In genomic region chr6:114723925-114724324, GRCm38 (mm10) we compare ENCODE assay signal across 8 mouse cellular contexts.
DNase-seq lines count a peak whose midpoint lies in the region; ATAC-seq and TF ChIP-seq lines count a peak whose summit lies in the region.

No protein-coding gene starts in this region.

- peaks cover 25% of the 10 kb centered on the region for H3K4me1 ChIP-seq in kidney, embryonic 14.5 days (ENCODE audit: control insufficient read depth, insufficient read depth, low read length)
- H3K4me1 ChIP-seq in limb, embryonic 14.5 days (ENCODE audit: control insufficient read depth, insufficient read depth, low read length): peaks cover 29% of the 10 kb centered on the region
- 0 out of 2 replicates have a peak, but pooled peaks cover 16% of the 10 kb centered on the region for H3K4me1 ChIP-seq in neural tube, embryonic 14.5 days (ENCODE audit: control insufficient read depth, insufficient read depth, low read length)

- ATAC-seq in granulocyte monocyte progenitor cell, adult 5-6 weeks (replicated peaks; ENCODE audit: poor library complexity, severe bottlenecking): peak; percentile 46; the same call in 1 of the 2 replicates
- peak; percentile 33; the same call in 1 of the 2 replicates for ATAC-seq in kidney, embryonic 14.5 days (ENCODE audit: low FRiP score, low TSS enrichment)
- peak; percentile 54; the same call in 1 of the 2 replicates for ATAC-seq in limb, embryonic 14.5 days (ENCODE audit: low FRiP score, low read depth)
- ATAC-seq in neural tube, embryonic 14.5 days (ENCODE audit: low read depth): peak; percentile 74

- H3K9ac ChIP-seq in kidney, embryonic 14.5 days (ENCODE audit: low read depth, low read length): no peak overlapping the region
- no peak overlapping the region for H3K9ac ChIP-seq in limb, embryonic 14.5 days (ENCODE audit: low read depth, low read length, severe bottlenecking)
- no peak overlapping the region for H3K9ac ChIP-seq in neural tube, embryonic 14.5 days (replicated peaks; ENCODE audit: low read depth, low read length)

- H3K27me3 ChIP-seq in kidney, embryonic 14.5 days (ENCODE audit: control insufficient read depth, insufficient read depth, low read length): no peaks in the 10 kb centered on the region
- no peaks in the 10 kb centered on the region for H3K27me3 ChIP-seq in limb, embryonic 14.5 days (ENCODE audit: control insufficient read depth, insufficient read depth, low read length)
- no peaks in the 10 kb centered on the region for H3K27me3 ChIP-seq in neural tube, embryonic 14.5 days (ENCODE audit: control insufficient read depth, insufficient read depth, low read length)

- peak; percentile 55 for DNase-seq in right cerebral cortex, adult 18-20 months
- no peak for DNase-seq in right cerebral cortex, postnatal 36 days (ENCODE audit: low spot score in 2 of 2)
- DNase-seq in cerebellum, postnatal 25 days: peak; percentile 25 to 40
- peak; percentile 84 for DNase-seq in limb, embryonic 14.5 days (ENCODE audit: low spot score)
- DNase-seq in c-Kit-positive CD71-positive TER-119-positive erythroid progenitor cells, embryonic 14.5 days (ENCODE audit: low spot score): no peak

- no peak for TF ChIP-seq POLR2A in limb, embryonic 14.5 days (IDR thresholded peaks at IDR 0.05; ENCODE audit: borderline replicate concordance, extremely low read depth, insufficient read depth, insufficient read length)

- WGBS in kidney, embryonic 14.5 days: 21% methylated on average over 9 of the region's 9 CpGs
- 19% methylated on average over 9 of the region's 9 CpGs for WGBS in limb, embryonic 14.5 days
- WGBS in neural tube, embryonic 14.5 days: 18% methylated on average over 9 of the region's 9 CpGs

- H3K9me3 ChIP-seq in kidney, embryonic 14.5 days (ENCODE audit: control insufficient read depth, low read length): no peaks in the 10 kb centered on the region
- no peaks in the 10 kb centered on the region for H3K9me3 ChIP-seq in limb, embryonic 14.5 days (ENCODE audit: control insufficient read depth, low read length)
- no peaks in the 10 kb centered on the region for H3K9me3 ChIP-seq in neural tube, embryonic 14.5 days (ENCODE audit: control insufficient read depth, low read length)

- H3K4me3 ChIP-seq in kidney, embryonic 14.5 days (ENCODE audit: low read length): no peak overlapping the region
- no peak overlapping the region for H3K4me3 ChIP-seq in limb, embryonic 14.5 days (replicated peaks; ENCODE audit: low read length)
- no peak overlapping the region for H3K4me3 ChIP-seq in neural tube, embryonic 14.5 days (ENCODE audit: low read depth, low read length)

- H3K36me3 ChIP-seq in kidney, embryonic 14.5 days (ENCODE audit: control insufficient read depth, insufficient read depth, low read length): no peaks in the 10 kb centered on the region
- no peaks in the 10 kb centered on the region for H3K36me3 ChIP-seq in limb, embryonic 14.5 days (ENCODE audit: control insufficient read depth, insufficient read depth, low read length)
- no peaks in the 10 kb centered on the region for H3K36me3 ChIP-seq in neural tube, embryonic 14.5 days (ENCODE audit: control insufficient read depth, insufficient read depth, low read length)

- H3K27ac ChIP-seq in kidney, embryonic 14.5 days (ENCODE audit: low read depth, low read length): no peak overlapping the region; the same call in 1 of the 2 replicates
- no peak overlapping the region for H3K27ac ChIP-seq in limb, embryonic 14.5 days (replicated peaks; ENCODE audit: low read depth, low read length)
- H3K27ac ChIP-seq in neural tube, embryonic 14.5 days (ENCODE audit: low read depth, low read length): no peak overlapping the region

- no peak overlapping the region for H3K4me2 ChIP-seq in kidney, embryonic 14.5 days (replicated peaks; ENCODE audit: low read depth, low read length)
- H3K4me2 ChIP-seq in limb, embryonic 14.5 days (replicated peaks; ENCODE audit: low read depth, low read length, severe bottlenecking): no peak overlapping the region
- H3K4me2 ChIP-seq in neural tube, embryonic 14.5 days (ENCODE audit: low read depth, low read length): no peak overlapping the region

Comparison
In these comparisons a context has a peak if more than half of its experiments do, and no peak if none do; other contexts are left out.
1. DNase-seq: peak in right cerebral cortex, adult 18-20 months (single experiment), cerebellum, postnatal 25 days (2 of 2) and limb, embryonic 14.5 days (single experiment); none in right cerebral cortex, postnatal 36 days (0 of 2) and c-Kit-positive CD71-positive TER-119-positive erythroid progenitor cells, embryonic 14.5 days (single experiment).
2. Peak in every context shown above with its lines, with median percentiles within 50 percentile points of each other: ATAC-seq.